Mouse (Mus musculus) intestine, embryonic 16.5 days (tissue): ENCODE measurements around the gene Ret. TPM values are rescaled to one million over a fixed set of nuclear protein-coding genes. Genes with fewer than 3 reads are reported as not detected.

Experiments
- ATAC-seq: fragments of 200-750 bp; cut with Nextera tagmentation; 2 replicates; pipeline ENCODE4 v1.8.0; 2017; ENCODE audit warnings: moderate TSS enrichment, moderate library complexity
- H3K27ac ChIP-seq: fragments of 300-500 bp; sonication (generic); 2 replicates; pipeline ENCODE4 v1.5.1; 2014; ENCODE audit warnings: mild to moderate bottlenecking, low read length
- H3K27me3 ChIP-seq: fragments of 300-500 bp; sonication (generic); replicated peaks from 2 replicates; pipeline ENCODE4 v1.6.1; 2014; ENCODE audit warnings: low read length, control low read depth, mixed read lengths; ENCODE audit not compliant: control insufficient read depth, insufficient read depth
- H3K36me3 ChIP-seq: fragments of 300-500 bp; sonication (generic); 2 replicates; pipeline ENCODE4 v1.6.1; 2014; ENCODE audit warnings: low read length, control low read depth; ENCODE audit not compliant: control insufficient read depth, insufficient read depth
- H3K4me1 ChIP-seq: fragments of 300-500 bp; sonication (generic); 2 replicates; pipeline ENCODE4 v1.6.1; 2014; ENCODE audit warnings: low read length, control low read depth, mixed read lengths; ENCODE audit not compliant: control insufficient read depth, insufficient read depth
- H3K4me2 ChIP-seq: fragments of 300-500 bp; sonication (generic); 2 replicates; pipeline ENCODE4 v1.6.1; 2014; ENCODE audit warnings: low read depth, low read length, control low read depth
- H3K4me3 ChIP-seq: fragments of 300-500 bp; sonication (generic); 2 replicates; pipeline ENCODE4 v1.5.1; 2014; ENCODE audit warnings: mild to moderate bottlenecking, low read length
- H3K9ac ChIP-seq: fragments of 300-500 bp; sonication (generic); 2 replicates; pipeline ENCODE4 v1.6.1; 2014; ENCODE audit warnings: low read depth, low read length
- H3K9me3 ChIP-seq: fragments of 300-500 bp; sonication (generic); 2 replicates; pipeline ENCODE4 v1.6.1; 2016; ENCODE audit warnings: low read length, control low read depth; ENCODE audit not compliant: control insufficient read depth
- WGBS: fragments of 180-500 bp; shearing (Covaris S2); extraction: QIAGEN DNeasy Blood & Tissue Kit; methylation state at CpG from one replicate; pipeline ENCODE4 v1.1.7; 2014; 5-methylcytosine and 5-hydroxymethylcytosine counted together
- polyA plus RNA-seq: library from polyadenylated mRNA; unstranded; fragments of >200 nt; fragmentation: Nextera tagmentation; extraction: Ambion mirVana; gene quantifications from 2 replicates; pipeline ENCODE4 v1.2.1, GENCODE M21; 2015

Gene Ret
- polyA plus RNA-seq, 1 experiment from 2014 or later = 11.0 TPM

- H3K36me3 ChIP-seq = no peaks in the 10 kb centered on the region
Observed at GRCm38 (mm10) chr6:118165516-118165915, 32.0 kb downstream of the Ret start.

GRCm38 (mm10) chr6:118164691-118165090 lies 32.8 kb downstream of the Ret start:
- ATAC-seq = no peak
- H3K27ac ChIP-seq = no peak overlapping the region
- H3K36me3 ChIP-seq = no peaks in the 10 kb centered on the region
- H3K9ac ChIP-seq = no peak overlapping the region
- H3K27me3 ChIP-seq = no peaks in the 10 kb centered on the region; the same call in 1 of the 2 replicates
- H3K4me1 ChIP-seq = no peaks in the 10 kb centered on the region
- WGBS = 61% methylated on average over 8 of the region's 8 CpGs
- H3K4me2 ChIP-seq = no peak overlapping the region
- no peaks in the 10 kb centered on the region for H3K9me3 ChIP-seq
- no peak overlapping the region for H3K4me3 ChIP-seq

More at GRCm38 (mm10) chr6:118165516-118165915, 32.0 kb downstream of the Ret start:
- Histone ChIP-seq H3K4me1 (no peaks in the 10 kb centered on the region), H3K9ac (no peak overlapping the region), H3K4me3 (no peak overlapping the region), H3K4me2 (no peak overlapping the region), H3K9me3 (no peaks in the 10 kb centered on the region), H3K27ac (no peak overlapping the region), H3K27me3 (no peaks in the 10 kb centered on the region; the same call in 1 of the 2 replicates)
- 83% methylated on average over 1 of the region's 1 CpGs for WGBS
- no peak for ATAC-seq

GRCm38 (mm10) chr6:118163086-118163485 lies 34.4 kb downstream of the Ret start:
- 84% methylated on average over 2 of the region's 2 CpGs for WGBS
- no peak for ATAC-seq

GRCm38 (mm10) chr6:118162457-118163082 lies 34.9 kb downstream of the Ret start:
- WGBS = 84% methylated on average over 12 of the region's 12 CpGs
- H3K4me2 ChIP-seq = no peak overlapping the region
- no peak overlapping the region for H3K4me3 ChIP-seq
- no peak overlapping the region for H3K9ac ChIP-seq
- H3K27ac ChIP-seq = no peak overlapping the region
- no peaks in the 10 kb centered on the region for H3K27me3 ChIP-seq
- ATAC-seq = no peak
- H3K9me3 ChIP-seq = no peaks in the 10 kb centered on the region
- H3K4me1 ChIP-seq = no peaks in the 10 kb centered on the region
- no peaks in the 10 kb centered on the region for H3K36me3 ChIP-seq

More at GRCm38 (mm10) chr6:118163086-118163485, 34.4 kb downstream of the Ret start:
- H3K27me3 ChIP-seq = no peaks in the 10 kb centered on the region; the same call in 1 of the 2 replicates
- no peak overlapping the region for H3K9ac ChIP-seq
- no peaks in the 10 kb centered on the region for H3K9me3 ChIP-seq
- H3K4me2 ChIP-seq = no peak overlapping the region
- H3K4me1 ChIP-seq = no peaks in the 10 kb centered on the region
- H3K4me3 ChIP-seq = no peak overlapping the region
- H3K36me3 ChIP-seq = no peaks in the 10 kb centered on the region
- H3K27ac ChIP-seq = no peak overlapping the region

DNA sequence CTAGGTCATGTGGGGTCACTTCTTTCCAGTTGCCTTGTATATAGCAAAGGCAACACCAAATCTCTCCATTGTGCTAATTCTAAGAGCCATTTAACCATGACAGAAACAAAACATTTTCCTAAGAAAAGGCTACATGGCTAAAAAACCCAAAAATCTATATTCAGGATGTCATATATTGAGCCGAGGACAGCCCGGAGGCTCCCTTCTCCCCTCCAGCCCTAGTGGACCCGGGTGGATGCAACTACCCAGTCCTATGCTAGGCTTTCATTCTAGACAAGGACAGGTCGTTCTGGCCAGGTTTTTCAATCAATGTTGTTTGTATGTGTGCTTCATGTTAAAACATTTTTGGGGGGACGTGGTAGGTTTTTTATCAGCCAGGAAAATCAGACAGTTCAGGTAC lies 44.4 kb downstream of the Ret start:
- no peak overlapping the region for H3K27ac ChIP-seq
- 81% methylated on average over 5 of the region's 5 CpGs for WGBS
- H3K9ac ChIP-seq = no peak overlapping the region
- no peak overlapping the region for H3K4me3 ChIP-seq
- no peaks in the 10 kb centered on the region for H3K4me1 ChIP-seq
- H3K9me3 ChIP-seq = no peaks in the 10 kb centered on the region
- no peaks in the 10 kb centered on the region for H3K36me3 ChIP-seq
- no peak overlapping the region for H3K4me2 ChIP-seq
- H3K27me3 ChIP-seq = no peaks in the 10 kb centered on the region
- ATAC-seq = no peak

DNA sequence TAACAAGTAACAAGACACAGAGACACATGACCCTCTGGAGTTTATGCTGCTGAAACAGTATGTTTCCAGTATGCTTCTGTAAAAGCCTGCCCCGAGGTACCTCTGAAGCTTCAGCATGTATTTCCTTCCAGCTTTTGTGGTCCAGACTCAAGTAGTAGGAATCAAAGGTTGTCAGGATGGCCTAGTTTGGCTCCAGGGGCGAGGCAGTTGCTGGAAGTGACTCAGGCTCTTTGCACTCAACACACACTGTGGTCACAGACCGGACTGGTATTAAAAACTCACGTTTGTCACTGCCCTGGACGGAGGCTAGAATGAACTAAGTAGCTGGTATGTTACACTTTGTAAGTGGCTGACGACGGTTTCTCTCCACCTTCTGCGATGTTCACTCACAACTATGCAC lies 46.5 kb downstream of the Ret start:
- Histone ChIP-seq H3K4me2 (no peak overlapping the region), H3K36me3 (no peaks in the 10 kb centered on the region), H3K9ac (no peak overlapping the region), H3K4me1 (no peaks in the 10 kb centered on the region), H3K4me3 (no peak overlapping the region), H3K27me3 (no peaks in the 10 kb centered on the region), H3K9me3 (no peaks in the 10 kb centered on the region), H3K27ac (no peak overlapping the region)
- no peak for ATAC-seq
- WGBS = 83% methylated on average over 8 of the region's 8 CpGs

DNA sequence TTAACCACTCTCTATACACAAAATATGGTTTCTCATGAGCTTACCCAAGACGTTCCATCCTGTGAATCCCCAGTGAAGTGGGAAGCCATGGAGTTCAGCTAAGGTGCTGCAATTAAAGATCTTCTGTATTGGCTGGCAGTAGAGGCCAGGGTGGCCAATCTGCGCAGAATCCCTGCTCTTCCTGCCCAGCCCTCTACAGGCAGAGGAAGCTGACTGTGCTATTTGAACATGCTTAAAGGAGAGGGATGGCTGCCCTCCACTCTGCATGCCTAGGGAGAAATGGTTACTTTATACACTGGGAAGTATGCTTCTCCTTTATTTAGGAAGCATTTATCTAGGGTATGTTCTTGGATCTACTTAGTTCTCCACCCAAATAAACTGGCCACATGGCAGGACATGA lies 47.0 kb downstream of the Ret start:
- H3K27ac ChIP-seq = no peak overlapping the region
- H3K4me1 ChIP-seq = no peaks in the 10 kb centered on the region
- H3K9me3 ChIP-seq = no peaks in the 10 kb centered on the region
- no peaks in the 10 kb centered on the region for H3K36me3 ChIP-seq
- no peak for ATAC-seq
- H3K27me3 ChIP-seq = no peaks in the 10 kb centered on the region
- 75% methylated on average over 2 of the region's 2 CpGs for WGBS
- H3K4me2 ChIP-seq = no peak overlapping the region
- no peak overlapping the region for H3K9ac ChIP-seq
- H3K4me3 ChIP-seq = no peak overlapping the region

GRCm38 (mm10) chr6:118150128-118150527 lies 47.4 kb downstream of the Ret start:
- 83% methylated on average over 4 of the region's 4 CpGs for WGBS
- no peak overlapping the region for H3K9ac ChIP-seq
- no peak overlapping the region for H3K4me3 ChIP-seq
- H3K9me3 ChIP-seq = no peaks in the 10 kb centered on the region
- H3K4me1 ChIP-seq = no peaks in the 10 kb centered on the region
- no peaks in the 10 kb centered on the region for H3K27me3 ChIP-seq
- ATAC-seq = no peak
- no peaks in the 10 kb centered on the region for H3K36me3 ChIP-seq
- H3K4me2 ChIP-seq = no peak overlapping the region
- no peak overlapping the region for H3K27ac ChIP-seq

DNA sequence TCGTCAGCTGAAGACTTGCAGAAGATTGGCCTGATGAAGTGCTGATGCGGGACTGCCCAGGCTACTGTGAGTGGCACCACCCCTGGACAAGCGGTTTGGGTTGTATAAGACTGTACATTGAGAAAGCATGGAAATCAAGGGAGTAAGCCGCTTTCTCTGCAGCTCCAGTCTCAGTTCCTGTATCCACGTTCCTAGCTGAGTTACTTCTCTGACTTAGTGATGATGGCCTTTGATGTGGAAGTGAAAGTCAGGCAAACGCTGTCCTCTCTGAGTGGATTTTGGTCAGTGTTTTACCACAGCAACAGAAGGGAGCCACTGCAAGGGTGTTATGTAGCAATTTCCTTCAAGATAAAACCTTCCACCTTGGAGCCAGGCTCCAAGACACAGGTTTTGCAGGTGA lies 56.6 kb downstream of the Ret start:
- H3K9me3 ChIP-seq = no peaks in the 10 kb centered on the region

More for the DNA sequence above, 56.6 kb downstream of the Ret start:
- Histone ChIP-seq H3K27ac (no peak overlapping the region), H3K4me1 (peaks cover 2% of the 10 kb centered on the region; the same call in 1 of the 2 replicates), H3K27me3 (no peaks in the 10 kb centered on the region), H3K4me3 (no peak overlapping the region), H3K36me3 (no peaks in the 10 kb centered on the region), H3K9ac (no peak overlapping the region), H3K4me2 (no peak overlapping the region)
- ATAC-seq = no peak
- WGBS = 75% methylated on average over 6 of the region's 6 CpGs
